Mouse (Mus musculus): ENCODE measurements at regions not wholly inside any gene's neighbourhood (a gene's known extent, or its start where the extent isn't known, plus 50 kb on each side); places are given as distances from the start of the nearest gene placed in this dataset.
"Not testable (repeated sequence)": the region's sequence is repeated elsewhere in the genome, so short reads cannot be mapped to it uniquely, and the experiment has no call there.

DNA sequence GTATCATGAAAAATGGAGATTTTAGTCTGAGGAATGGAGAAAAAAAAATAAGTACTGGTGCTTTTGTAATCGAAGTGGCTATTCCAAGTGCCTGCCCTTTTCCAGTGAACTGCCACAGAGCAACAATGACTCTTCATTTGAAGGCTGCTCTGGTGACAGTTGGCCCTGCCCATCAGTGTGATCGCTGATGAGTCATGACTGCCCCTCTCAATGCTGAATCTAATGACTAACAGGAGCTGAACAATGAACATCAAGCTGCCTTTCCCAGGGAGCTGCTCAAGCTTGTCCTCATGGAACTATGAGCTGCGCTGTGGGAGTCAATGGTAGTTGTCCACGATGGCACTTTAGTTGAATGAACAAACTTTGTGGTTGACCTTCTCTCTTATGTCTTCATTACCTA is 456.4 kb downstream of the Serpinb8 start:
- intact Hi-C loops (cut with DNase I) = no loop called here
- DNase-seq (ENCODE audit: low spot score in 2 of 2) = no peak

GRCm38 (mm10) chr1:108046857-108047714 is 457.3 kb downstream of the Serpinb8 start:
- intact Hi-C loops (cut with DNase I) = no loop called here
- no peak for DNase-seq (ENCODE audit: low spot score in 2 of 2)

DNA sequence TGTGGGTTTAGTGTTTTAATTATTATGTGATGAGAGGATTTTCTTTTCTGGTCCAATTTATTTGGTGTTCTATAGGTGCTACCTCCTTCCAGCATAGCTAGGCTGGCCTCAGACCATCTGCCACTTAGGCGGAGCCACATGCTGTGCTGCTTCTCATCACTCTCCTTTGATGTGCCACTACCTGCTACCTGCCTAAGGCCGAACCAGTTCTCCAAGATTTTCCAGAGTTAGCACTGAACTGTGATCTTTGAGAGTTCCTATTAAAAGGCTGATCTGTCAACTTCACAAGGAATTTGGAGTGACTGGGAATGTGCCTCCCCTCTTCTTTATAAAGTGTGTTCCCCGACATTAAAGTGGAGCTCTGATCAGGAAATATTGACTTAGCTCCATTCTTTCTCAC is 504.8 kb downstream of the Serpinb8 start:
- no peak for DNase-seq (ENCODE audit: low spot score in 2 of 2)
- intact Hi-C loops (cut with DNase I) = no loop called here

DNA sequence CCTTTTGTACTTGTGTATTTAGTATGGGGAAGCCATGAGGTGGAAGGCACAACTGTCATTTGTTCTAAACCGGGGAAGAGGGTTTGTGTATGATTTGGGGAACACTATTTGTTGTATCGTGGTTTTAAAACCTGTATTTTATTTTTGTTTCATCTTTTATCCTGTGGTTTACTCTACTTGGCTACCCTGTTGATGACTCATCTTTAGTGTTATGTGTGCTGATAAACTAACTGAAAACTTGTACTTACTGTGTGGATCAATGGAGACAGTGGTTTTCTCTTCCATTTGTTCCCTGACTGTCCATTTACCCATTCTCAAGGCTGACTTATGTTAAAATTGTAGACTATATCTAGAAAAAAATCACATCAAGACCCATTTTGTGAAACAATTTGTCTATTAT is 512.8 kb downstream of the Serpinb8 start:
- intact Hi-C loops (cut with DNase I) = no loop called here
- DNase-seq (ENCODE audit: low spot score in 2 of 2) = no peak

DNA sequence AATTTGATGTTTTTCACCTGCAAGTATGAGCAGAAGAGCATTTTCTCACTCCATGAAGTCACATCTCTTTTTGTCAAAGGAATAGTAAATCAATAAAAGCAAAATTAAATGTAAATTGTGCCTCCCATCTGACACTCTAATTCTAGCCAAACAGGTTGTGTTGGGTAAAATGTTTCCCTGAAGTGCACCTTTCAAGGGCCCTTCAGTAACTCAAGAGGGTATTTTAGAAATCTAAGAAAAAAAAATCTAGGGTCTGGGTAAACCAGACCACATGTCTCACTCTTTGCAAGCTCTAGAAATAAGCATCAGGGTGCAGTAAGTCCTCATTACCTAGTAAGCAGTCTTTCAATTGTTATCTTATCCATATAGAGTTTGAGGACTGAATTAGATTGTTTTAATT is 521.2 kb downstream of the Serpinb8 start:
- no peak for DNase-seq (ENCODE audit: low spot score in 2 of 2)
- intact Hi-C loops (cut with DNase I) = no loop called here

- intact Hi-C loops (cut with DNase I) = no loop called here
- no peak for DNase-seq (ENCODE audit: low spot score in 2 of 2)
Measured at GRCm38 (mm10) chr1:108127393-108127792, 537.6 kb downstream of the Serpinb8 start.

GRCm38 (mm10) chr1:108132006-108132405 is 542.2 kb downstream of the Serpinb8 start:
- intact Hi-C loops (cut with DNase I) = no loop called here
- no peak for DNase-seq (ENCODE audit: low spot score in 2 of 2)

GRCm38 (mm10) chr1:108135346-108135745 is 545.5 kb downstream of the Serpinb8 start:
- DNase-seq (ENCODE audit: low spot score in 2 of 2); intact Hi-C loops (cut with DNase I): not testable (repeated sequence)

- DNase-seq (ENCODE audit: low spot score in 2 of 2) = no peak
- intact Hi-C loops (cut with DNase I) = no loop called here
Measured at GRCm38 (mm10) chr1:108144114-108144513, 554.3 kb downstream of the Serpinb8 start.

DNA sequence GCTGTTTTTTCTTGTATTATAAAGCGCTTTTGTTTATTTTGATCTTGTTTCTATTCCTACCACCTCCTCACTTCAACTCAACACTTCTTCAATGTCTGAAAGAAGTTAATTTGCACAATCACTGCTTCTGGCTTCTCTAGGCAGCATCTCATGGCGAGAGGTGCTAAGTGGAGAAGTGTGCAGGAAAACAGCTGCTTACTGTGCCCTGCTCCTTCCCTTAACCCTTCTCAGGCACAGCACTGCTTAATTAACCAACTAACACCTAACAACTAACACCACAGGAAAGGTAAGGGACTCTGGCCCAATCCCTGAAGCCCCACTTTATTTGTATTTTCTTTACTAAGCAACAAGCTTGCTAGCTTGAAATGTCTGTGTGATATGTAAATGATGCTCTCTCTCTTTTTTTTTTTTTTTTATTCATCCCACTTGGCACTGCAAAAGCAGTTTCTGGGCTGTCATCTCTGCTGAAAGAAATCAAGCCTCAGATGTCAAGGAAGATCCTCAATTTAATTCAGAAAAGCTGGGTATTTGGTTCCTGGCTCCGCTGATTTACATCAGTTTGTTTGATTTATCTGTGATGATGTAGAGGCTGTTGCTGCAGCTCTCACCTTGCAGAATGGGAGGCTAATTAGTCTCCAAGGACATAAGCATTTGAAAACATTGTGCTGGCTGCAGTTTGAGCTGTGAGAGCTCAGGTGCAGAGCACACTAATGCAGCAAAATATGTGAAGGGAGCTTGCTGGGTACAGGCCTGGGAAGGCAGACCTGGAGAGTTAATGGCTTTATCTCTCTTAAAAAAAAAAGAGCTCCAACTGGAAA is 591.8 kb downstream of the Serpinb8 start:
- peak in 1 of 2 experiments; percentile 6 for DNase-seq (ENCODE audit: low spot score in 2 of 2)
- intact Hi-C loops (cut with DNase I) = no loop called here

- no peak for DNase-seq (ENCODE audit: low spot score in 2 of 2)
- intact Hi-C loops (cut with DNase I) = no loop called here
Measured at GRCm38 (mm10) chr1:108182168-108182539, 592.3 kb downstream of the Serpinb8 start.

- intact Hi-C loops (cut with DNase I) = no loop called here
- DNase-seq (ENCODE audit: low spot score in 2 of 2) = peak; percentile 3 to 43
Measured at GRCm38 (mm10) chr1:108224047-108224446, 634.2 kb downstream of the Serpinb8 start.

- intact Hi-C loops (cut with DNase I) = no loop called here
- DNase-seq (ENCODE audit: low spot score in 2 of 2) = no peak
Measured at GRCm38 (mm10) chr1:108240152-108240551, 650.3 kb downstream of the Serpinb8 start.

DNA sequence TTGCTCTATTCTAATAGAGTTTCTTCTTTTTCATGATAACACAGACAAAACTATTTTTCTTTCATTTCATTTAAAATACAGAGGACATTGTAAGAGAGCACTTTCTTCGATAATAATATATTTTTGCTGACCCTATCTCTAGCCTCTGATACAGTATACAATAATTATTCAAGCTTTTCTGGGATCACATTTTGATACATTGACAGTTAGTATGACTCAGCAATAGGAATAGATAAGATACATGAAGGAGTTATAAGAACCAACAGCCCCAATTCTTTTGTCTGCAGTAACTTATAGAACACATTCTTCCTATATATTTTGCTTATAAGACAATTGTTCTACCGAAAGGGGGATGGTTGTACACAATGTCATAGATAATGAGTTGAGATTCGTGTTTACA is 665.3 kb downstream of the Serpinb8 start:
- DNase-seq (ENCODE audit: low spot score in 2 of 2) = no peak
- intact Hi-C loops (cut with DNase I) = no loop called here

DNA sequence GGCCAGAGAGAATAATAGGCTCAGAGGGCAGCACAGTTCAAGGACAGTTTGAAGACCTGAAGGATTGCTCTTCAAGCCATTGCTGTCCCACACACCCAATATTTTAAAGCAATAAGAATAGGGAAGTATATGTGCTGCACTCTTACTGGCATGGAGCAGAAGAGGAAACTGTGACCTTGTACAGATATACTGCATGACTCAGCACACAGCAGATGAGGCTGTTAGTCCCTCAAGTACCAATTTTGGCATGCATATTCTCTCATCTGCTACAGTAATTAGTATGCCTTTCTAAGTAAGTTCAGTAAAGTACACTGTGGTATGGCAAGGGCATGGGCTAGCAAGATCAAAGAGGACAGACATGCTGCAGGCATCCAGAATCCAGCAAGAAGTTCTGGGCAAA is 669.5 kb downstream of the Serpinb8 start:
- DNase-seq (ENCODE audit: low spot score in 2 of 2) = no peak
- intact Hi-C loops (cut with DNase I) = no loop called here

GRCm38 (mm10) chr1:108282099-108282498 is 692.3 kb downstream of the Serpinb8 start:
- intact Hi-C loops (cut with DNase I) = no loop called here
- DNase-seq (ENCODE audit: low spot score in 2 of 2) = no peak

GRCm38 (mm10) chr1:108286571-108286970 is 696.8 kb downstream of the Serpinb8 start:
- intact Hi-C loops (cut with DNase I) = no loop called here
- DNase-seq (ENCODE audit: low spot score in 2 of 2) = no peak
